Mouse (Mus musculus): Measurements from ENCODE around the gene G530012D18Rik. TPM values are rescaled to one million over a fixed set of nuclear protein-coding genes. Genes with fewer than 3 reads are reported as not detected.
"Not testable (repeated sequence)": the region's sequence is repeated elsewhere in the genome, so short reads cannot be mapped to it uniquely, and the experiment has no call there.

Gene G530012D18Rik
- polyA plus RNA-seq (2015; fragmentation: Nextera tagmentation; extraction: Ambion mirVana) = not detected in 2 replicates

DNA sequence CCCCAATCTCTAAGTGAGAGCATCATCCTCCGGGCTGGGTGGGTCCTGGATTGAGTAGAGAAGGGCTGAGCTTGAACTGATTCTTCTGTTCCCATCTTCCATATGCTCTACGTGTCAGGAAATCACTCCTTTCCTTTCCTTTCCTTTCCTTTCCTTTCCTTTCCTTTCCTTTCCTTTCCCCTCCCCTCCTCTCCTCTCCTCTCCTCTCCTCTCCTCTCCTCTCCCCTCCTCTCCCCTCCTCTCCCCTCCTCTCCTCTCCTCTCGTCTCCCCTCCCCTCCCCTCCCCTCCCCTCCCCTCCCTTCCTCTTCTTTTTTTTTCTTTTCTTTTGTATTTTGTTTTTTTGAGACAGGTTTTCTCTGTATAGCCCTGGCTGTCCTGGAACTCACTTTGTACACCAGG is at the start of gene G530012D18Rik:
TSS of gene G530012D18Rik (plus strand) at position 301 of the 400 bp plus-strand sequence.
- H3K27me3 ChIP-seq (ENCODE audit: control insufficient read depth, insufficient read depth, low read depth, low read length); H3K9ac ChIP-seq (ENCODE audit: low read length); H3K4me2 ChIP-seq (ENCODE audit: low read depth, low read length); H3K36me3 ChIP-seq (ENCODE audit: control insufficient read depth, insufficient read depth, low read length); H3K27ac ChIP-seq (ENCODE audit: low read length); H3K4me3 ChIP-seq (ENCODE audit: low read length); H3K9me3 ChIP-seq (ENCODE audit: control insufficient read depth, low read length); H3K4me1 ChIP-seq (replicated peaks; ENCODE audit: control insufficient read depth, insufficient read depth, low read length); ATAC-seq (ENCODE audit: low read depth): not testable (repeated sequence)
- 68% methylated on average over 2 of the region's 3 CpGs for WGBS

DNA sequence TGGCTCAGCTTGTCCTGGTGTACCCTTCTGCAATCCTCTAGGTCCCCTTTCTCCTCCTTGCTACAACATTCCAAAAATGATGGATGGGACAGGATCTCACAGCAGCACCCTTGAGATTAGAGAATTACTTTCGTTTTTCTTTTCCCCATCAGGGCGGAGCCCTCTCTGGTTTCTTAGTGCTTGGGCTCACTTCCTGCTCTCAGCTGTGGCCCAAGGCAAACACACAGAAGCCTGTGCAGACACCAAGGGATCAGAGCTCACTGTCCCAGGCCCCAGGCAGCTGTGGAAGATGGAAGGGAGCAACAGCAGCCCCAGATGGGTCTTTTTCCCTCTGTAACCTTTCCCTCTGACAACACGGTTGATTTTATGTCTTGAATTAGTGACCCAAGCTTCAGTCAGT is 49.1 kb upstream of the G530012D18Rik start:
- H3K27ac ChIP-seq (ENCODE audit: low read length); ATAC-seq (ENCODE audit: low read depth); H3K4me1 ChIP-seq (replicated peaks; ENCODE audit: control insufficient read depth, insufficient read depth, low read length); H3K27me3 ChIP-seq (ENCODE audit: control insufficient read depth, insufficient read depth, low read depth, low read length); H3K9ac ChIP-seq (ENCODE audit: low read length); H3K4me2 ChIP-seq (ENCODE audit: low read depth, low read length); H3K36me3 ChIP-seq (ENCODE audit: control insufficient read depth, insufficient read depth, low read length); H3K4me3 ChIP-seq (ENCODE audit: low read length); H3K9me3 ChIP-seq (ENCODE audit: control insufficient read depth, low read length): not testable (repeated sequence)
- 44% methylated on average over 3 of the region's 3 CpGs for WGBS

DNA sequence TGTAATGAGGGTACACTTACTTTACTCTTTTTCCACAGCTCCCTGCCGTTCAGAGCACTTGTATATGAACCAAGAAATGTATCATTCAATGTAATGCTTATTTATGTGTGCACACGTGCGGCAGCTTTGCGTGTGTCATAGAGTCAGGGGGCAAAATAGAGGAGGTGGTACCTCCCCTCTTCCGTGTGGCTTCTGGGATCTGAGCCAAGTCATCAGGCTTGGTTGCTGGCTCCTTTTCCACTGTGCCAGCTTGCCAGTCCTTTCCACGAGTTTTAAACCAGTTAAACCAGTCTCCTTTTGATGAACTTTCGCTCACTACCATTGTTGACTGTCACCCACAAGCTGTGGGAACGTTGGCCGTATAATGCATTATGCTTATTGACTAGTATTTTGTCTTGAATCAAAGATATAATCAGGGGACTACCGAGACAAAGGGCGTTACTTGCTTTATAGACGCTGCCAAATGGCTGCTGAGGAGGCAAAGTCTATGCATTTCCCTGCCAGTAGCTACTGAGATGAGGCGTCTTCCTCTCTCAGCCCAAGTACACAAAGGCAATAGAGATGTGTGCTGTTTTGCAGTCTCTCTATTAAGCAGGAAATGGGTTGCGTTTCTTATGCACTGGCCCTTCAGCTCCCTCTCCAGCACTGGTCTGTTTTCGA is 46.9 kb upstream of the G530012D18Rik start:
- not testable (repeated sequence) for H3K9me3 ChIP-seq (ENCODE audit: control insufficient read depth, low read length); H3K4me1 ChIP-seq (replicated peaks; ENCODE audit: control insufficient read depth, insufficient read depth, low read length); H3K9ac ChIP-seq (ENCODE audit: low read length); ATAC-seq (ENCODE audit: low read depth); H3K4me2 ChIP-seq (ENCODE audit: low read depth, low read length); H3K27ac ChIP-seq (ENCODE audit: low read length); H3K36me3 ChIP-seq (ENCODE audit: control insufficient read depth, insufficient read depth, low read length); H3K27me3 ChIP-seq (ENCODE audit: control insufficient read depth, insufficient read depth, low read depth, low read length); H3K4me3 ChIP-seq (ENCODE audit: low read length)
- WGBS = 69% methylated on average over 13 of the region's 15 CpGs

- H3K4me1 ChIP-seq (replicated peaks; ENCODE audit: control insufficient read depth, insufficient read depth, low read length); H3K4me2 ChIP-seq (ENCODE audit: low read depth, low read length); H3K4me3 ChIP-seq (ENCODE audit: low read length); H3K9me3 ChIP-seq (ENCODE audit: control insufficient read depth, low read length); H3K27ac ChIP-seq (ENCODE audit: low read length); ATAC-seq (ENCODE audit: low read depth); H3K27me3 ChIP-seq (ENCODE audit: control insufficient read depth, insufficient read depth, low read depth, low read length); H3K36me3 ChIP-seq (ENCODE audit: control insufficient read depth, insufficient read depth, low read length); H3K9ac ChIP-seq (ENCODE audit: low read length): not testable (repeated sequence)
- 80% methylated on average over 3 of the region's 4 CpGs for WGBS
These were observed 31.7 kb upstream of the G530012D18Rik start for GRCm38 (mm10) chr1:85543818-85544217.

GRCm38 (mm10) chr1:85546442-85546841 is 29.0 kb upstream of the G530012D18Rik start:
- not testable (repeated sequence) for H3K36me3 ChIP-seq (ENCODE audit: control insufficient read depth, insufficient read depth, low read length); H3K4me2 ChIP-seq (ENCODE audit: low read depth, low read length); H3K27ac ChIP-seq (ENCODE audit: low read length); H3K9me3 ChIP-seq (ENCODE audit: control insufficient read depth, low read length); H3K4me3 ChIP-seq (ENCODE audit: low read length); ATAC-seq (ENCODE audit: low read depth); H3K4me1 ChIP-seq (replicated peaks; ENCODE audit: control insufficient read depth, insufficient read depth, low read length); H3K27me3 ChIP-seq (ENCODE audit: control insufficient read depth, insufficient read depth, low read depth, low read length); H3K9ac ChIP-seq (ENCODE audit: low read length)

GRCm38 (mm10) chr1:85555261-85555660 is 20.2 kb upstream of the G530012D18Rik start:
- not testable (repeated sequence) for H3K27ac ChIP-seq (ENCODE audit: low read length); H3K9ac ChIP-seq (ENCODE audit: low read length); H3K27me3 ChIP-seq (ENCODE audit: control insufficient read depth, insufficient read depth, low read depth, low read length); H3K4me1 ChIP-seq (replicated peaks; ENCODE audit: control insufficient read depth, insufficient read depth, low read length); H3K4me2 ChIP-seq (ENCODE audit: low read depth, low read length); H3K36me3 ChIP-seq (ENCODE audit: control insufficient read depth, insufficient read depth, low read length); H3K4me3 ChIP-seq (ENCODE audit: low read length); H3K9me3 ChIP-seq (ENCODE audit: control insufficient read depth, low read length); ATAC-seq (ENCODE audit: low read depth)
- 79% methylated on average over 4 of the region's 4 CpGs for WGBS

GRCm38 (mm10) chr1:85573554-85573953 is 1.9 kb upstream of the G530012D18Rik start:
- WGBS = 60% methylated on average over 4 of the region's 4 CpGs
- not testable (repeated sequence) for ATAC-seq (ENCODE audit: low read depth); H3K36me3 ChIP-seq (ENCODE audit: control insufficient read depth, insufficient read depth, low read length); H3K4me2 ChIP-seq (ENCODE audit: low read depth, low read length); H3K4me3 ChIP-seq (ENCODE audit: low read length); H3K27me3 ChIP-seq (ENCODE audit: control insufficient read depth, insufficient read depth, low read depth, low read length); H3K9ac ChIP-seq (ENCODE audit: low read length); H3K9me3 ChIP-seq (ENCODE audit: control insufficient read depth, low read length); H3K27ac ChIP-seq (ENCODE audit: low read length); H3K4me1 ChIP-seq (replicated peaks; ENCODE audit: control insufficient read depth, insufficient read depth, low read length)

DNA sequence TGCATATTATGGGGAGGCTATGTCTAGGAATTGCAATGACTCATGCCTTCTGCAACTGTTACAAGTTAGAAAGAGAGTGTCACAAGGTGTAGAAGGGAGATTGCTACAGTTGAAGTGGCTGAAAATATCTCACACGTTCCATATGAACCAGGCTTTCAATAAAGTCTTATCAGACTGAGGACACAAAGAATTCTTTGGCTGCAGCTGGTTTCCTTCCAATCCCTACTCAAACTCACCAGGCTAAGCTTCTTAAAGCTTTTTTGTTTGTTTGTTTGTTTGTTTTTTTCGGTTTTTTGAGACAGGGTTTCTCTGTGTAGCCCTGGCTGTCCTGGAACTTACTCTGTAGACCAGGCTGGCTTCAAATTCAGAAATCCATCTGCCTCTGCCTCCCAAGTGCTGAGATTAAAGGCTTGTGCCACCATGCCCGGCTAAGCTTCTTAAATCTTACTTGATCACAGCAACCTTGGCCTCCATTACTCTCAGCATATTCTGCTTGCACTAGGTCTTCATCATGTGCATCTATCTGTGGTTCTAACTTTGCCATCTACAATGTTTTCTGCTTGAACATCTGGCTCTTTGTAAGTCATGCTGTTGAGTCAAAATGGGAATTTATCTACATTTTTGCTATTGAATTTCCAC is 3.0 kb downstream of the G530012D18Rik start:
- WGBS = 41% methylated on average over 3 of the region's 3 CpGs
- not testable (repeated sequence) for ATAC-seq (ENCODE audit: low read depth); H3K27me3 ChIP-seq (ENCODE audit: control insufficient read depth, insufficient read depth, low read depth, low read length); H3K9ac ChIP-seq (ENCODE audit: low read length); H3K27ac ChIP-seq (ENCODE audit: low read length); H3K4me2 ChIP-seq (ENCODE audit: low read depth, low read length); H3K4me3 ChIP-seq (ENCODE audit: low read length); H3K9me3 ChIP-seq (ENCODE audit: control insufficient read depth, low read length); H3K4me1 ChIP-seq (replicated peaks; ENCODE audit: control insufficient read depth, insufficient read depth, low read length); H3K36me3 ChIP-seq (ENCODE audit: control insufficient read depth, insufficient read depth, low read length)

GRCm38 (mm10) chr1:85579199-85580147 is 4.0 kb downstream of the G530012D18Rik start:
- not testable (repeated sequence) for ATAC-seq (ENCODE audit: low read depth); H3K4me1 ChIP-seq (replicated peaks; ENCODE audit: control insufficient read depth, insufficient read depth, low read length); H3K27me3 ChIP-seq (ENCODE audit: control insufficient read depth, insufficient read depth, low read depth, low read length); H3K4me3 ChIP-seq (ENCODE audit: low read length); H3K4me2 ChIP-seq (ENCODE audit: low read depth, low read length); H3K36me3 ChIP-seq (ENCODE audit: control insufficient read depth, insufficient read depth, low read length); H3K9ac ChIP-seq (ENCODE audit: low read length); H3K9me3 ChIP-seq (ENCODE audit: control insufficient read depth, low read length); H3K27ac ChIP-seq (ENCODE audit: low read length)
- 55% methylated on average over 6 of the region's 7 CpGs for WGBS
